Mouse (Mus musculus): ENCODE measurements around the gene Pparg. TPM values are rescaled to one million over a fixed set of nuclear protein-coding genes. Genes with fewer than 3 reads are reported as not detected.

Gene Pparg
- polyA plus RNA-seq, 1 experiment from 2014 or later = 1.4 TPM

GRCm38 (mm10) chr6:115374871-115375852 lies 14.4 kb downstream of the Pparg start:
- no peaks in the 10 kb centered on the region for H3K27me3 ChIP-seq (replicated peaks)
- H3K4me2 ChIP-seq = no peak overlapping the region
- H3K4me1 ChIP-seq = no peaks in the 10 kb centered on the region
- H3K27ac ChIP-seq = no peak overlapping the region
- H3K9me3 ChIP-seq (replicated peaks) = no peaks in the 10 kb centered on the region
- no peaks in the 10 kb centered on the region for H3K36me3 ChIP-seq
- ATAC-seq = no peak
- no peak overlapping the region for H3K9ac ChIP-seq
- H3K4me3 ChIP-seq = no peak overlapping the region
- WGBS (ENCODE audit: insufficient replicate concordance) = 71% methylated on average over 5 of the region's 5 CpGs

GRCm38 (mm10) chr6:115380596-115380995 lies 19.8 kb downstream of the Pparg start:
- no peak overlapping the region for H3K9ac ChIP-seq
- 71% methylated on average over 5 of the region's 5 CpGs for WGBS (ENCODE audit: insufficient replicate concordance)
- no peak overlapping the region for H3K4me2 ChIP-seq
- no peaks in the 10 kb centered on the region for H3K9me3 ChIP-seq (replicated peaks)
- no peaks in the 10 kb centered on the region for H3K4me1 ChIP-seq
- no peaks in the 10 kb centered on the region for H3K27me3 ChIP-seq (replicated peaks)
- no peak overlapping the region for H3K27ac ChIP-seq
- no peak for ATAC-seq
- H3K36me3 ChIP-seq = no peaks in the 10 kb centered on the region
- H3K4me3 ChIP-seq = no peak overlapping the region

- H3K4me2 ChIP-seq = no peak overlapping the region
- no peak overlapping the region for H3K4me3 ChIP-seq
- H3K9ac ChIP-seq = no peak overlapping the region
- no peaks in the 10 kb centered on the region for H3K9me3 ChIP-seq (replicated peaks)
- no peak overlapping the region for H3K27ac ChIP-seq
- H3K36me3 ChIP-seq = no peaks in the 10 kb centered on the region
- H3K4me1 ChIP-seq = no peaks in the 10 kb centered on the region
- ATAC-seq = no peak
- no peaks in the 10 kb centered on the region for H3K27me3 ChIP-seq (replicated peaks)
- WGBS (ENCODE audit: insufficient replicate concordance) = 58% methylated on average over 5 of the region's 5 CpGs
These were observed 22.0 kb downstream of the Pparg start for GRCm38 (mm10) chr6:115382712-115383111.

- Histone ChIP-seq H3K4me3 (no peak overlapping the region), H3K9ac (no peak overlapping the region), H3K27me3 (replicated peaks) (no peaks in the 10 kb centered on the region), H3K27ac (no peak overlapping the region), H3K36me3 (no peaks in the 10 kb centered on the region), H3K4me2 (no peak overlapping the region), H3K9me3 (replicated peaks) (no peaks in the 10 kb centered on the region), H3K4me1 (no peaks in the 10 kb centered on the region)
- WGBS (ENCODE audit: insufficient replicate concordance) = 69% methylated on average over 4 of the region's 4 CpGs
- ATAC-seq = no peak
These were observed 29.3 kb downstream of the Pparg start for GRCm38 (mm10) chr6:115389945-115390540.

GRCm38 (mm10) chr6:115396911-115397310 lies 36.2 kb downstream of the Pparg start:
- Histone ChIP-seq H3K27ac (no peak overlapping the region), H3K9me3 (replicated peaks) (no peaks in the 10 kb centered on the region), H3K4me1 (no peaks in the 10 kb centered on the region), H3K27me3 (replicated peaks) (no peaks in the 10 kb centered on the region), H3K4me2 (no peak overlapping the region), H3K4me3 (no peak overlapping the region), H3K9ac (no peak overlapping the region), H3K36me3 (no peaks in the 10 kb centered on the region)
- ATAC-seq = no peak
- 40% methylated on average over 3 of the region's 3 CpGs for WGBS (ENCODE audit: insufficient replicate concordance)

GRCm38 (mm10) chr6:115404354-115404753 lies 43.6 kb downstream of the Pparg start:
- no peak for ATAC-seq
- Histone ChIP-seq H3K36me3 (no peaks in the 10 kb centered on the region), H3K4me1 (no peaks in the 10 kb centered on the region), H3K4me2 (no peak overlapping the region), H3K27ac (no peak overlapping the region), H3K4me3 (no peak overlapping the region), H3K9ac (no peak overlapping the region), H3K27me3 (replicated peaks) (no peaks in the 10 kb centered on the region), H3K9me3 (replicated peaks) (no peaks in the 10 kb centered on the region)
- WGBS (ENCODE audit: insufficient replicate concordance) = 58% methylated on average over 2 of the region's 2 CpGs

- Histone ChIP-seq H3K27me3 (replicated peaks) (no peaks in the 10 kb centered on the region), H3K27ac (no peak overlapping the region), H3K9ac (no peak overlapping the region), H3K4me2 (no peak overlapping the region), H3K36me3 (no peaks in the 10 kb centered on the region), H3K4me1 (no peaks in the 10 kb centered on the region), H3K9me3 (replicated peaks) (no peaks in the 10 kb centered on the region), H3K4me3 (no peak overlapping the region)
- no peak for ATAC-seq
- 21% methylated on average over 1 of the region's 1 CpGs for WGBS (ENCODE audit: insufficient replicate concordance)
These were observed 50.7 kb downstream of the Pparg start for GRCm38 (mm10) chr6:115411477-115411876.

GRCm38 (mm10) chr6:115418171-115418570 lies 57.4 kb downstream of the Pparg start:
- Histone ChIP-seq H3K27me3 (replicated peaks) (no peaks in the 10 kb centered on the region), H3K9ac (no peak overlapping the region), H3K9me3 (replicated peaks) (no peaks in the 10 kb centered on the region), H3K4me1 (no peaks in the 10 kb centered on the region), H3K36me3 (no peaks in the 10 kb centered on the region), H3K27ac (no peak overlapping the region), H3K4me3 (no peak overlapping the region), H3K4me2 (no peak overlapping the region)
- 66% methylated on average over 3 of the region's 3 CpGs for WGBS (ENCODE audit: insufficient replicate concordance)
- no peak for ATAC-seq

- Histone ChIP-seq H3K27me3 (replicated peaks) (no peaks in the 10 kb centered on the region), H3K4me3 (no peak overlapping the region), H3K4me2 (no peak overlapping the region), H3K27ac (no peak overlapping the region), H3K4me1 (no peaks in the 10 kb centered on the region), H3K9me3 (replicated peaks) (no peaks in the 10 kb centered on the region), H3K36me3 (no peaks in the 10 kb centered on the region), H3K9ac (no peak overlapping the region)
- 52% methylated on average over 3 of the region's 3 CpGs for WGBS (ENCODE audit: insufficient replicate concordance)
- no peak for ATAC-seq
These were observed 58.2 kb downstream of the Pparg start for GRCm38 (mm10) chr6:115418964-115419363.

GRCm38 (mm10) chr6:115420963-115421362 lies 60.2 kb downstream of the Pparg start:
- H3K9me3 ChIP-seq (replicated peaks) = no peaks in the 10 kb centered on the region
- 24% methylated on average over 1 of the region's 1 CpGs for WGBS (ENCODE audit: insufficient replicate concordance)
- ATAC-seq = no peak

GRCm38 (mm10) chr6:115421665-115422064 lies 60.9 kb downstream of the Pparg start:
- H3K4me1 ChIP-seq = no peaks in the 10 kb centered on the region
- H3K36me3 ChIP-seq = no peaks in the 10 kb centered on the region
- H3K27ac ChIP-seq = no peak overlapping the region
- no peak overlapping the region for H3K9ac ChIP-seq
- no peaks in the 10 kb centered on the region for H3K27me3 ChIP-seq (replicated peaks)
- ATAC-seq = no peak
- no peak overlapping the region for H3K4me2 ChIP-seq
- H3K4me3 ChIP-seq = no peak overlapping the region
- H3K9me3 ChIP-seq (replicated peaks) = no peaks in the 10 kb centered on the region
- 72% methylated on average over 4 of the region's 4 CpGs for WGBS (ENCODE audit: insufficient replicate concordance)

More at GRCm38 (mm10) chr6:115420963-115421362, 60.2 kb downstream of the Pparg start:
- Histone ChIP-seq H3K27me3 (replicated peaks) (no peaks in the 10 kb centered on the region), H3K27ac (no peak overlapping the region), H3K4me2 (no peak overlapping the region), H3K9ac (no peak overlapping the region), H3K4me3 (no peak overlapping the region), H3K36me3 (no peaks in the 10 kb centered on the region), H3K4me1 (no peaks in the 10 kb centered on the region)

GRCm38 (mm10) chr6:115424433-115424832 lies 63.7 kb downstream of the Pparg start:
- WGBS (ENCODE audit: insufficient replicate concordance) = 59% methylated on average over 3 of the region's 3 CpGs
- Histone ChIP-seq H3K36me3 (no peaks in the 10 kb centered on the region), H3K27me3 (replicated peaks) (no peaks in the 10 kb centered on the region), H3K27ac (no peak overlapping the region), H3K4me3 (no peak overlapping the region), H3K4me2 (no peak overlapping the region), H3K9me3 (replicated peaks) (no peaks in the 10 kb centered on the region), H3K4me1 (no peaks in the 10 kb centered on the region), H3K9ac (no peak overlapping the region)
- ATAC-seq = no peak

Data from liver, embryonic 12.5 days (tissue).